Mouse (Mus musculus) cerebellum, adult (tissue): ENCODE measurements around the gene 9230110F15Rik.
"Not testable (repeated sequence)": the region's sequence is repeated elsewhere in the genome, so short reads cannot be mapped to it uniquely, and the experiment has no call there.

Source experiments
- ATAC-seq: cut with Nextera tagmentation; 2 replicates; pipeline ENCODE4 v1.9.2; 2017; ENCODE audit warnings: mild to moderate bottlenecking, moderate library complexity, mixed read lengths; ENCODE audit not compliant: insufficient number of reproducible peaks, low FRiP score, low TSS enrichment

9230110F15Rik gene

GRCm38 (mm10) chr9:35844050-35844449, at the start of gene 9230110F15Rik:
TSS of gene 9230110F15Rik (minus strand) at chr9:35844150.
- ATAC-seq, result no peak

- not testable (repeated sequence) for ATAC-seq
These were observed 49.2 kb upstream of the 9230110F15Rik start for GRCm38 (mm10) chr9:35893112-35893511.

GRCm38 (mm10) chr9:35817881-35818280, 26.1 kb downstream of the 9230110F15Rik start:
- ATAC-seq, result not testable (repeated sequence)

- no peak for ATAC-seq
These were observed 45.8 kb downstream of the 9230110F15Rik start for GRCm38 (mm10) chr9:35798146-35798545.

- no peak for ATAC-seq
These were observed 53.9 kb downstream of the 9230110F15Rik start, which contains the start of the genes Gm27235 and D730048I06Rik for GRCm38 (mm10) chr9:35790001-35790400. TSS of gene Gm27235 (minus strand) at chr9:35790101. TSS of gene D730048I06Rik (minus strand) at chr9:35790112.
